Mouse (Mus musculus) ovary, postnatal 10 days (tissue): ENCODE measurements around the gene Ankrd2.

Experiments used
- DNase-seq: peaks from one replicate; pipeline ENCODE4 v3.0.0; 2022; ENCODE audit warnings: low spot score

Ankrd2 gene

DNA sequence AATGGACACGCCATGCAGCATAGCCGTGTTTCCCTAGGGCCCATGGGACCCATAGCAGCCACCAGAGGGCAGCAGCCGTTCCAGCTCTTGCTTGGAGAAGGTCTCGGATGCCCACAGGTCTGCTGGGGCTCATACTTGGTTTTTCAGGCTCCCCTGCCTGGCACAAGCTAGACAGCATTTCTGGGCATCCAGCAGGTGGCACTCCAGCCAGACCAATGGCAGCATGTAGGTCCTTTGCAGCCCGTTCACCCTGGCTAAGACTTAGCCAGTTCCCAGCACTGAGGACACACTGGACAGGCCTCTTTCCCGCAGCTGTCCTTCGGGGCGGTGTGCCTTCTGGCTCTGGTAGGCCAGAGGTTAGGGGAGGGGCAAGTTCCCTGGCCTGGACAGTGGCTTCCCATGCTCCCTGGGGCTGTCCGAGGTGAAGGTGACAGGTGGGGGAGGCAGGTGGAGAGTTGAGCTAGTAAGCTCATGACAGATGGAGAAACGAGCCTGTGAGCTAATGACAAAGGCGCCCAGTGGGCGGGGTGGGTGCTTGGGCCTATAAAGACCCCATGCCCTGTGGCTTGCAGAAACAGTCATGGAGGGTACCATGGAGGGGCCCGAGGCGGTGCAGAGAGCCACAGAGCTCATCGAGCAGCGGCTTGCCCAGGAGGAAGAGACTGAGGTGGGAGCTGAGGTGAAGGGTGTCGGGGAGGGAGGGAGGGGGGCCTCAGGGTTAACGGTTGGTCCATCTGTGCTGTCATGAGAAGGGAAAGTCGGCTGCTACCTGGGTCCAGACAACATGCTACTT lies at the start of gene Ankrd2:
Gene Ankrd2 (plus strand): TSS at position 545 of the 793 bp plus-strand sequence.
- DNase-seq, result peak; percentile 67

DNA sequence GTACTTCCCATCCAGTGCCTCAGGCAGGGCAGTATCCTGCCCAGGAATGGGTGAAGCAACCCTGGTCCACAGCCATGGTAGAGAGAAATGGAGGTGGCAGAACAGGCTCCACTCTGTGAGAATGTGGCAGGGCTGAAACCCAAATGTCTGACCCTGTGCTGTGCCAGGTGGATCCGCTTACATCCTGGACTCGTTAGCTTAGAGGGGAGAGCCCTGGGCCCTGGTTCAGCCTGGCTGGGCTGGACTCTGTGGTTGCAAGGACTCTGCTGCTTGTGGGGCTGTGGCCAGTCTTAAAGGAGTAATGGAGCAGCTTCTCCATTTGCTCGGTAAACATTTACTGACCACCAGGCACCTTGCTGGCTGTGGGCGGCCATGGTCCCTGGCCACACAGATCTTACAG lies 48.6 kb upstream of the Ankrd2 start:
- no peak for DNase-seq

DNA sequence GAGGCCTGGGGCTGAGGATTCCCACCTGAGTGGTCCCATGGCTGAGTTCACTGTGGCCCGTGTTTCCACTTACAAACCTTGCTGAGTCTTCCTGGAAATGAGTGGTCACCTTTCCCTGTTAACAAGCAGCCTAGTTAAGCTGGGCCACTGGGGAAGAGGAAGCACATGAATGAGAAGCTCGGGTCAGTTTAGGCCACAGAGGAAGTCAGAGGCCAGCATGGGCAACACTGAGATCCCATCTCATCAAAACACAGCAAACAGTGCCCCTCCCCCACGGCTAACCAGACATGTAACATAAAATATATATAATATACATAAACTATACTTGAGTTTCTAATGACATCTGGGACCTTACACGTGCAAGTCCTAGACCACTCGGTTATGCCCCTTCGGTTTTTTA lies 46.0 kb upstream of the Ankrd2 start:
- no peak for DNase-seq

DNA sequence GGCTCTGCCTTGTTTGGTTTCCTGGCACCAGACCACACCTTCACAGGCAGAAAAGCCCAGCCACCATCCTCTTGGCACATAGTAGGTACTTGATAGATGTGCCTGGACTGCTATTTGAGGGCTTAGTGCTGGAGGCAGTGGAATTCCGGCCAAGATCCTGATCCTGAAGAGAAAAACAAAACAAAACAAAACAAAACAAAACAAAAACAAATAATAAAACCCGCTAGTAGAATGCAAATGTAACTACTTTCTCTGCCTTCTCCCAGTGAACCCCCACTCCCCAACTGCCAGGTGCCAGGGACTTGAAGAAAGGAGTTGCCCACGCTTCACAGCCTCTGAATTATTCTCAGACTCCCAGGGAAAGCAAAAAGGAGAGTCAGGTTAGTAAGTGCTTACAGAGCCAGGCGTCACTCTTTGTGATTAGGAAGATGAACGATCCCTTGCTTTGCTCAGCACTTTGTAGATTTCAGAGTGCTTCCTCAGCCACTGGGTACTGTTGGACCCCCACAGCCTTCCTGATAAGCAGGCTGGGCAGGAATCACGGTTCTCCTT lies 43.8 kb upstream of the Ankrd2 start:
- DNase-seq, result no peak

DNA sequence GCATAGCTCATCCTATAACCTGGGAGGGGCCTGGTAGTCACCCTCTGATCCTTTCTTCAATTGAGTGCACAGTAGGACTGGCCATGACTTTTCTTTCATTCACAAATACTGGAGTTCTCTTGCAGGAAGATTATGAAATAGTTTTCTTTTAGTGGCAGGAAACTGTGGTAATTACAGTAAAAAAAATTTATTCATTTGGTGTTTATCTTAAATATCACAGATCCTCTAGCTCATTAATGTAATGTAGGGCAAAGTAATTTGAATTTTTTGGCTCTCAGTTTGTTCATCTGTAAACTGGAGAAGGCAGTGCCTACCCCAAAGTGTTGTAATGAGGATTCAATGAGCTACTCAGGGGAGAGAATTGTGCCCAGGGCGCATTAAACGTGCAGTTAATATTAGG lies 42.8 kb upstream of the Ankrd2 start:
- DNase-seq, result no peak

DNA sequence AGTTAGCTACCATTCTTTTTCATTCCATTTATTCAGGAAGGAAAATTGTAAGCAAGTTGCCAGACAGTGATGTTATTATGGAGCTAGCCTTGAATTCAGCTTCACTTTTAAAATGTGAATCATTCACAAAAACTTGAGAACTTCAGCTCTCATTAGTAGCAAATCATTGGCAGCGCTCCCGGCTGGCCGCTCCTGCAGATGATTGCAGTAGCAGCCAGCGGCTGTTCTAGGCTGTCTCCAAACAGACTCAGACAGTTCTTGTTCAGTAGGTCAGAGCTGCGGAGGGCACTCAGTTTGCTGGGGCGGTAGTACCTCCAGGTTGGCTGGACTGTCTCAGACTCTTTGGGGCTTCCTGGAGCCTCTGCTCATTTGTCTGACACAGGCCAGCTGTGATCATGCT lies 42.3 kb upstream of the Ankrd2 start:
- DNase-seq, result peak; percentile 63

DNA sequence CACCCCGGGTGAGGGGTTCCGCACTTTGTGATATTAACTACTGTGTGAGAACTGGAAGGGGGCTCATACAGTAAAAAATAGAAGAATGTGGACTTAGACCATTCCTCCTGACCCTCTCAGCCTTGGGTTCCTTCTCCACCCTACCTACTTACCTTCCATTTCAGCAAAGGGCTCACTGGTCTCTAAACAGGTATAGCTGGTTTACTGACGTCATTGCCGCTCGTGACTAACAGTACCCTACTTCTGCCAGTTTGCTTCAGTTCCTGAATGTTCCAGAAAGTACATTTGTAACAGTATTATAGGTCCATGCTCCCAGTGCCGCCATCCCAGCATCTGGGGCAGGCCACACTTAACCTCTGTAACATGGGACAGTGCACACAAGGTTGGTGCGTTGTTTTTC lies 41.8 kb upstream of the Ankrd2 start:
- no peak for DNase-seq

DNA sequence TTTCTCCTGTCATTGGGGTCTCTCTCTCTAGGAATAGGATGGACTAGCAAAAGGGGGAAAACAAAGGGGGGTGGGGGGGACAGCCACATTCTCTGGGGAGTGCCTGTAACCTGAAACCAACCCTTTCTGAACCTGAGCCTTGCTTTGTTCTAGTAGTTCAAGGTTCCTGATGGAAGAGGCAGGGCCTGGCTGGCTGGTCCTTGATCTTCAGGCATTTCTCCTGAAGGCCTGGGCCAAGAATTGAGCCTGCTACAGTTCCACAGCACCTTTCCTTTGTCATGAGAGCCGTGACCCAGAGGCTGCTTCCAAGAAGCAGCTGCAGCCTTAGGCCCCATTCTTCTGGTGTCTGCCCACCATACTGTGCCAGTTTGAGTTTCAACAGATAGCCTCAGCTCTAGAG lies 40.3 kb upstream of the Ankrd2 start:
- no peak for DNase-seq

DNA sequence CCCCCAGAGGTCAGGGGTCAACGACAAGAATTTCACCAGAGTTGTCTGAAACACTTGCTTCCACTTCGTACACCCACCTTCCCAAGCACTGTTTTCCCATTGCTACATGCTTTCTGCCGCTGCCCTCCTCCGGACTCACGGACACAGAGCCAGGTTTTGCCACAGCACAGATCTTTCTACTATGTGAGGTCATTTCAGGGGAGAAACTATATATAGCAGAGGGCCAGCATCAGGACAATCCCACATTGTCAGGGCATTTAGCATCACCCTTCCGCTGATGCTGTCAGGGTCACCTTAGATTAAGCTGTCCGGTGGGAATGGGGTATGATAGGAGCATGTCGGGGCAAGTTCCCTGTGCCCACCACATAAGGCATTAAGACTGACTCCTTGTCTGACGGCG lies 38.7 kb upstream of the Ankrd2 start:
- no peak for DNase-seq

DNA sequence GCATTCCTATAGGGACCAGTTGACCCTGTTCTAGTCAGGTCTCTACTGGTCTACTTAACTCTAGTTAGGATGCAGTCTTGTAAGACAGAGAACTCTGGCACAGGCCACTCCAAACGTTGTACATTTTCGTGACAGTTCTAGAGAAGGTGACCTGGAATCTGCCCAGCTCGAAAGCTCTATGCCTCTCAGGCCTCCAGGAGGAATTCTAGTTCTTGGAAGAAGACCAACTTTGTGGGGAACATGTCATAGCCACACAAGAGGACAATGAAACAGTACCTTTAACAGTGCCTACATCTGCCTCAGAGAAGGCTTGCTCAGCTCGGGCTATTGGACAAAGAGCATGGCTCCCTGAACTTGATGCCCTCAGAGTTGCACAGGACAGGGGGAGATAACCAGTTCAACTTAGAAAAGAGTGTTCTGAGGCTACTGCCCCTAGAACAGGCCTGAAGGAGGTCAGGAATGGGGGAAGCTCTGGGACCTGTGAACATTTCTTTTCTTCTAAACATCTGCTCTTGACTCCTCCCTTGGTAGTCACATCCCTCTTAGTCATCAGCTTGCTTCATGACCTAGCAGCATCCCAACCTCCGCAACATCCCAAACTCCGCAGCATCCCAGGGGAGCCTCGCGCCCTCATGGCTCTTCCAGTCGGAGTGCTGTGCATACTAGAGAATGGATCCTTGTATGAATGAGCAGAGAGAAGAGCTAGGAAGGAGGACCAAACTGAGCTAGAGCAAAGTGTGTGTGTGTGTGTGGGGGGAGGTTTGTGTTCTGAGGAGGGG lies 36.8 kb upstream of the Ankrd2 start:
- no peak for DNase-seq

DNA sequence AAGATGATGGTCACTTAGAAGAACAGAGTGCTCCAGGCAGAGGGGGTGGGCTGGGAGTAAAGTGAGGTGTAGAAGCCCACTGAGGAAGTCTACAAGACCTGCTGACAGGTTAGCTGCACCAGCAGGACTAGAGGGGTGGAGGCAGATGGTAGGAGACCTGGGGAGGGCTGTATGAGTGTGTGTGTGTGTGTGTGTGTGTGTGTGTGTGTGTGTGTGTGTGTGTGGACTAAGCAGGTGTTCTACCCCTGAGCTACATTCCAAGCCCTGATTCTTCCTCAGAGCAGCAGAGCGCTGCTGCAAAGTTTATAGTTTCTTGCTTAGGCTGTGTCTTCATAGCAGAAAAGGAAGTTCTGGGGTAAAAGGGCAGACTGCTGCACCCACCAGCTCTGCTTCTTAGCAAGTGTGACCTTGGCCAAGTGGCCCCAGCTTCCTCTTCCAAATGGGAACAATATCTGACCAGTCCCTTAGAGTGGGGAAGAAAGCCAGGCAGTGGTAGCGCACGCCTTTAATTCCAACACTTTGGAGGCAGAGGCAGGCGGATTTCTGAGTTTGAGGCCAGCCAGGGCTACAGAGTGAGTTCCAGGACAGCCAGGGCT lies 36.0 kb upstream of the Ankrd2 start:
- no peak for DNase-seq

DNA sequence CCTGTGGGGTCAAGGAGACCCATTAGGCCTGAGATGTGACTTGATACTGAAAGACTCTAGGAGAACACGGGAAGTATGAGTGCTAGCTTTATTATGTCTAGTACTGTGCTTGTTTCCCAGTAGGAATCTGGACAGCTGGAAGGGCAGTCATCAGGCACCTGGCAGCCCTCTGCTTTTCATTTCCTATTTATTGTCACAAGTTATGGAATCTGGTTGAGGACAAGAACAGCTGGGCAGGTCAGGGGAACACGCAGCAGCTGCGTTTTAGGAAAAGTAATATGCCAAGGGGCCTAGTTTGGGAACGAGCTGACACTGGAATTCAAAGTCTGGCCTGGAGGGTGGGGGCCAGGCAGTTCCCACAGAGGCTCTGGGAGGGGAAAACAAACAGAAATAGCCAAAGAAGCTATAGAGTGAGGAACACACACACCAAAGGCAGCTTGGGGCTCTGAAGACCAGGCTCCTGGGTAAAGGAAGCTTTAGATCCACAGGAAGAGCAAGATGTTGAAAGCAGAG lies 35.3 kb upstream of the Ankrd2 start:
- no peak for DNase-seq

DNA sequence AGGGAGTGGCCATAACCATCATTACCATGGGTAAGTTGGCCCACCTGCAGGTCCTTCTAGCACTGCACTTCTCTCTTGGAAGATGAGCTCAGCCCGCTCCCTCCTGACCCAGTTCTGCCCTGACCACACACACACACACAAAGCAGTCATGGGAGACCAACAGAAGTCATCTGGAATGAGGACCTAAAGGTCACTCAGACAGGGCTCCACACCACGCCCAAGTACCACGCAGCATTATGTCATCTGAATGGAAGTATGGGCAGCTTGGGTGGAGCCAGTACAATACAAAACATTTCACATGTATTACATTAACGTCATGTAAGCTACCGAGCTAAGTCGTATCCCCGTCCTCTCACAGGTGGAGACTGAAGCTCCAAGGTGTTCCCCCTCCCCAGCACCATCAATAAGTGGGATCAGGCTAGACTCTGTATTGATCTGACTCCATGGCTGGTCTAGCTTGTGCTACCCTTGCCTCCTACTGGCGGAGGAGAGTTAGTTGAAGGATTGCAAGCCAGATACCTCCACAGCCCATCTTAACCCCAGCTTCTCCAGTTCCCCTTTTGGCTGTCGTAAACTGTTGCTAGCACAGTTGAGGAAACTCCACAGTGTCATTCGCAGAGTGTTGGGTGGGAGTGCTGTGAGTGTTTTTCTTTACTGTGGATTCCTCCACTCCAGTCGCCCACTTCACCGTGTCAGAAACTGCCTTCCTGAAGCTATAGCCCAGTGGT lies 34.4 kb upstream of the Ankrd2 start:
- no peak for DNase-seq

DNA sequence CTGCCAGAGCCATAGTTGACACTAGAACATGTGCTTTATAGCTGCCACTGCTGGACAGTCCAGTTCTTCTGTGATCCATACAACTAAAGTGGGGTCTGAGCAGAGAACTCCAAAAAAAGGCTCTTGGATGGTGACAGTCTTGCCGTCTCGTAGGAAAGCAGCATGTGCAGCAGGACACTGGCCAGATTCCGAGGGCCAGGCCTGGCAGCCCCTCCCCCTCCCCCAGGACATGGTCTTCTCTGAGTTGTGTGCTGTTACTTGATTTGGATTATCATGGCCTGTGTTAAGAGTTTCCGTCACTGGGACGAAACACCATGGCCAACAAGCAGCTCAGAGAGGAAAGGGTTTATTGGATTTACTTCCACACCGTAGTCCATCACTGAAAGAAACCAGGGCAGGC lies 31.5 kb upstream of the Ankrd2 start:
- no peak for DNase-seq

DNA sequence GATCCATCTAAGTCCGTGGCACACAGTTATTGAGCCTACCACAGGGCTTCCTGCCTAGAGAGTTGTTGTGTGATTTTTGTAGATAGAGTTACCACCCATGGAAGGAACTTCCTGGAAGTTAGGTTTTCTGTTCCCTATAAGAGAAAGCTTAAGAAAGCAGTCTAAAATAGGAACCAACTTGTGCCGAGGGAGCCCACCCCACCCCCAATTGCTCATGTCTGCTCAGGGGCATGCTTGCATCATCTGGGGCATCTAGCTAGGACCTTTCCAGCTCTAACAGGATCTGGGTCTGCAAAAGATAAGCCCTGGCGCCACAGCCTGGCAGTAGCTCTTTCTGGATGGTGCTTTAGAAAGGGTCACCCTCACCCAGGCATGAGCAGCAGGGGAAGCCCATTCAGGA lies 30.2 kb upstream of the Ankrd2 start:
- no peak for DNase-seq

DNA sequence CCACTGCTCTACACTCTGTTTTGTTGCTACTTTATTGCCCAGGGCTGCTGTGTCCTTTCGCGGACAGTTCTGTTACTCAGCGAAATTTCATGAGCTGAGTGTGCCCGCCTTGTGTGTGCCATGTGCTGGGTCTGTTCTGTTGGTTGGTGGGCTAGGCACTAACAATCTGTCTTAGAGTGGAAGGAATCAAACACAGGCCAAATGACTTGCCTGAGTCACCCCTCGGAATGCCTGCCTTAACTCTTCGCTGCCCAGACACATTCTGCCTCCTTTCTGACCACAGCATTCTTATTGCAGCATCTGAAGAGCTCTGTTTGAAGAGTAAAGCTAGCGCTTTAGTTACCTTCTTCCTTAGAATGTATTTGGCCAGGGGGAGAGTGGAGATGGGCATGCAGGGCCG lies 29.2 kb upstream of the Ankrd2 start:
- no peak for DNase-seq

DNA sequence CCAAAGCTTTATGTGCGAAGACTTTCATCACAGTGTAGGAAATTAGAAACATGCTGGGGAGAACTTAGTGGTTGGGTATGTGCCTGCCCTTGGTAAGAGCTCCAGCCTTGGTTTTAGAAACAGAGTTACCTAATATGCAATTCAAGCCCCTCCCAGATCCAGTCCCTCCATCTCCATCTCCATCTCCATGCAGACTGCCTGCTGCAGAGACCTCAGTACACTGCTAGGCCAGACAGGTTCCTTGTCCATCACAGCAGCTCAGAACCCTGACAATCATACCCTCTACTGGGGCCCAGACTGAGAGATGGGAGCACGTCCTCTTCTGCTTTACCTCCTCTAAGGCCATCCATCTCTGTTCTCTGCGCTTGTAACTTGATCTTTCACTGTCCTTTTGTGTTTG lies 27.2 kb upstream of the Ankrd2 start:
- no peak for DNase-seq

DNA sequence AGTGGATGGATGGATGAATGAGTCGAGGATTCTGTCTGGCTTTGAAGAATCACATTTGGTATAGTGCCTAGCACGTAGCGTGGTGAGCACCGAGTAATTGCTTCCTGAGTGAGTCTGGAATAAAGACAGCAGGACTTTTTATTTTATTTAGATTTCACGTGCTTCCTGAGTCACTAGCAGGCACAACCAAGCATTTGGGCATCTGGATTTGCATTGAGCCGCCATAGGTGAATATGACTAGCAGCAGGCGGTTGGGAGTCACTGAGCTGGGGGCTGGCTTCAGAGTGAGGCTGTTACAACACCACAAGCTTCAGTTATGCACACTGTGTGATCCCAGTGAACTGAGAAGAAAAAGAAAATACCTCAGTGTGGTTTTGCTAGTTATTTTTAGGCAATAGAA lies 26.7 kb upstream of the Ankrd2 start:
- no peak for DNase-seq

DNA sequence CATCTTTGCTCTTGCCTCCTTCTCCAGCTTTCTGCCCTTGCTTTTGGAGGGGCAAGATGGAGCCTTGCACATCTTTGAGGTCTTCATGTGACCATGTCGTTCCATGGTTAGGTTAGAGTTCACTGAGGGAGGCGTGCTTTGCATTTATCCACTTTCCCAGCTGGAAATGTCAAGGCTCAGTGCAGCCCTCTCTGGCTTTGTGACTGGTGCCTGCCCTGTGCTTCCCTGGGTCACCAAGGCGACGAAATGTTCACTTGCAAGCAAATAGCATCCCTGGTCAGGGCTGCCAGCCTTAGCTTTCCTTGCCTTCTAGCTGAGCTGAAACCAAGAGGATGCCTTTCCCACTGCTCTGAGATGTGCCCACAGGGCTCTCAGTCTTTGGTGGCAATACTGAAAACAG lies 25.4 kb upstream of the Ankrd2 start:
- no peak for DNase-seq

DNA sequence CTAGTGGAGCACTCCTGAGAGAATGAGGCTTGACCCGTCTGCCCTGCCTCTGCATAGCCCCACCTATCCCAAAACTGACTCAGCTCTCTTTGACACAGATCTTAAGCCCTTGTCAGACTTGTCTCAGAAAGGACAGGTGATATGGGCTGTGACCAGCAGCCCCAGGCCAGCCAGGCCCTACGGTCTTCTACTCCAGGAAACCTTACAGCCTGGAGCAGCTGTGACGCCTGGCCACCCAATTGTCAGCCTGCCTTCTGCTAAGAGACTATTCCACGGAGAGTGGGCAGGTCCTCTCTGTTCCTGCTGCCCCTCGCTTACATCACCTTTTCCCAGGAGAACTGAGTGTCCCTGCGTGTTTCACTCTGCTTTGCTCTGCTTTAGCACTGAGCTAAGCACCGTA lies 24.7 kb upstream of the Ankrd2 start:
- DNase-seq, result no peak

DNA sequence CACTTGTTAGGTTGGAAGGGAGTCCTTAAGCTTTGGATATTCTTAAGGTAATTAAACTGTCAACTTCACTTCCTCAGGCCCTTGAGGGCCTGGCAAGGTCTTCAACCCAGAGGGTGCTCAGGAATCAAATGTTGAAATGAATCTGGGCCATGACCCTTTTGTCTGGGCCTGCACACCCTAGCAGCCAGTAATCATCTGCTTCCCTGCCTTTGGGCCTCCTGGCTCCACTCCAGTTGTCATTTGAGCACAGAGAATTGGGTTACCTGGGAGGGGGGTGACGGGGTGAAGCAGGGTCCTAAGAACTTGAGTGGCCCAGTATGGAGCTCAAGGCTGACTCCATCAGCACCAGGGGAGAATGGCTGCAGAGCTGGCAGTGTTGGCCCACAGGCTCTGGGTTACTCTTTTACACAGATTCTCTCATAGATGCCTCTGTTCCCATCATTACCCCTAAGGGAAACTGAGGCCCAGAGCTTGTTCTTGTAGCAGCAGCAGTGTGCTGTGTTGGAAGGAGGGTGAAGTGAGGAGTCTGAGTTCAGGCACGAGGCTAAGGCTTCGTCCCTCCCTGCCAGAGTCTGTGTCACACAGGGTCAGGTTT lies 21.5 kb upstream of the Ankrd2 start:
- DNase-seq, result no peak

DNA sequence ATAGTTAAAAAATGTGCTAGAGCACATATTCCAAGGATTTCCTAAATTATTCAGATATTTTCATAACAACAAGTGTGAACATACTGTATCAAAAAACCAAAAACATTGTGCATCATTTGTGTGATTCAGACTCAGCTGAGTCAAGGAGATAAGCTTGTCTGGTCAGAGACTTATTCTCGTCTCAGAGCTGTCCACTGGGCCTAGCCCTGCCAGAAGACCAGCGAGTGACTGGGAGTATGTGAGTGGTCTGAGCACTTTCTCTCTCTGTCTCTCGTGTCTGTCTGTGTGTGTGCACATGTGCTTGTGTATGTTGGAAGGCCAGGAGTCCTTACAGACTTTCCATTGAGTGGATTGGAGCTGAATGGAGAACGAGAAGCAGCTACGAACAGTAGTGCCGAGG lies 20.8 kb upstream of the Ankrd2 start:
- DNase-seq, result no peak
